Mouse (Mus musculus) hindbrain, embryonic 12.5 days (tissue): ENCODE results near the gene Wasl. TPM values are rescaled to one million over a fixed set of nuclear protein-coding genes. Genes with fewer than 3 reads are reported as not detected.

ENCODE experiments used
- ATAC-seq: fragments of 200-750 bp; cut with Nextera tagmentation; 2 replicates; pipeline ENCODE4 v1.8.0; 2017; ENCODE audit warnings: moderate TSS enrichment; ENCODE audit not compliant: low FRiP score
- H3K27ac ChIP-seq: fragments of 300-500 bp; sonication (generic); 2 replicates; pipeline ENCODE4 v1.5.1; 2016; ENCODE audit warnings: mild to moderate bottlenecking
- H3K27me3 ChIP-seq: fragments of 300-500 bp; sonication (generic); 2 replicates; pipeline ENCODE4 v1.6.1; 2016; ENCODE audit warnings: mild to moderate bottlenecking
- H3K36me3 ChIP-seq: fragments of 300-500 bp; sonication (generic); 2 replicates; pipeline ENCODE4 v1.6.1; 2016; ENCODE audit warnings: mild to moderate bottlenecking
- H3K4me1 ChIP-seq: fragments of 300-500 bp; sonication (generic); 2 replicates; pipeline ENCODE4 v1.6.1; 2016
- H3K4me2 ChIP-seq: fragments of 300-500 bp; sonication (generic); replicated peaks from 2 replicates; pipeline ENCODE4 v1.6.1; 2016; ENCODE audit warnings: mild to moderate bottlenecking
- H3K4me3 ChIP-seq: fragments of 300-500 bp; sonication (generic); 2 replicates; pipeline ENCODE4 v1.5.1; 2016; ENCODE audit warnings: mild to moderate bottlenecking
- H3K9ac ChIP-seq: fragments of 300-500 bp; sonication (generic); 2 replicates; pipeline ENCODE4 v1.6.1; 2016; ENCODE audit warnings: mild to moderate bottlenecking, moderate library complexity
- H3K9me3 ChIP-seq: fragments of 300-500 bp; sonication (generic); replicated peaks from 2 replicates; pipeline ENCODE4 v1.6.1; 2016; ENCODE audit warnings: mild to moderate bottlenecking
- WGBS: fragments of 180-500 bp; shearing (Covaris S2); methylation state at CpG from one replicate; pipeline ENCODE4 v1.1.7; 2016; 5-methylcytosine and 5-hydroxymethylcytosine counted together
- polyA plus RNA-seq: library from polyadenylated mRNA; unstranded; fragments of >200 nt; fragmentation: Nextera tagmentation; extraction: Ambion mirVana; gene quantifications from 2 replicates; pipeline ENCODE4 v1.2.1, GENCODE M21; 2016

Gene Wasl
- polyA plus RNA-seq, 1 experiment from 2014 or later, result 78.9 TPM

GRCm38 (mm10) chr6:24600134-24600533 is 64.7 kb downstream of the Wasl start:
- Histone ChIP-seq H3K9me3 (no peaks in the 10 kb centered on the region), H3K27me3 (no peaks in the 10 kb centered on the region), H3K4me3 (no peak overlapping the region), H3K4me2 (no peak overlapping the region), H3K27ac (no peak overlapping the region), H3K36me3 (no peaks in the 10 kb centered on the region), H3K4me1 (no peaks in the 10 kb centered on the region; the same call in 1 of the 2 replicates), H3K9ac (no peak overlapping the region)
- no peak for ATAC-seq
- WGBS, result 81% methylated on average over 6 of the region's 6 CpGs

- Histone ChIP-seq H3K9ac (no peak overlapping the region), H3K4me1 (no peaks in the 10 kb centered on the region; the same call in 1 of the 2 replicates), H3K36me3 (no peaks in the 10 kb centered on the region), H3K27me3 (no peaks in the 10 kb centered on the region), H3K4me2 (no peak overlapping the region), H3K27ac (no peak overlapping the region), H3K4me3 (no peak overlapping the region), H3K9me3 (no peaks in the 10 kb centered on the region)
- no peak for ATAC-seq
- WGBS, result 79% methylated on average over 5 of the region's 5 CpGs
Observed at GRCm38 (mm10) chr6:24599639-24600038, 65.2 kb downstream of the Wasl start.

GRCm38 (mm10) chr6:24599179-24599578 is 65.6 kb downstream of the Wasl start:
- no peaks in the 10 kb centered on the region for H3K9me3 ChIP-seq
- no peak overlapping the region for H3K4me2 ChIP-seq
- no peak for ATAC-seq
- no peak overlapping the region for H3K9ac ChIP-seq
- no peaks in the 10 kb centered on the region; the same call in 1 of the 2 replicates for H3K4me1 ChIP-seq
- no peaks in the 10 kb centered on the region for H3K36me3 ChIP-seq
- H3K27me3 ChIP-seq, result no peaks in the 10 kb centered on the region
- H3K4me3 ChIP-seq, result no peak overlapping the region
- no peak overlapping the region for H3K27ac ChIP-seq
- WGBS, result 93% methylated on average over 6 of the region's 6 CpGs

- Histone ChIP-seq H3K9me3 (no peaks in the 10 kb centered on the region), H3K4me1 (no peaks in the 10 kb centered on the region; the same call in 1 of the 2 replicates), H3K4me2 (no peak within 1 kb of the TSS), H3K27ac (no peak within 1 kb of the TSS), H3K27me3 (no peaks in the 10 kb centered on the region), H3K9ac (no peak within 1 kb of the TSS), H3K4me3 (no peak within 1 kb of the TSS), H3K36me3 (no peaks in the 10 kb centered on the region)
- WGBS, result 61% methylated on average over 10 of the region's 10 CpGs
- no peak for ATAC-seq
Observed at GRCm38 (mm10) chr6:24597500-24597899, 67.3 kb downstream of the Wasl start, which contains the start of gene Lmod2. Lmod2 (plus strand) TSS chr6:24597762.

- Histone ChIP-seq H3K4me1 (no peaks in the 10 kb centered on the region), H3K9ac (no peak overlapping the region), H3K27me3 (no peaks in the 10 kb centered on the region), H3K9me3 (no peaks in the 10 kb centered on the region), H3K4me3 (no peak overlapping the region), H3K36me3 (no peaks in the 10 kb centered on the region), H3K4me2 (no peak overlapping the region), H3K27ac (no peak overlapping the region)
- ATAC-seq, result no peak
- WGBS, result 42% methylated on average over 10 of the region's 10 CpGs
Observed at GRCm38 (mm10) chr6:24591525-24592218, 73.1 kb downstream of the Wasl start.

GRCm38 (mm10) chr6:24590282-24590681 is 74.5 kb downstream of the Wasl start:
- Histone ChIP-seq H3K4me1 (peaks cover 2% of the 10 kb centered on the region; the same call in 1 of the 2 replicates), H3K4me3 (no peak overlapping the region), H3K9me3 (no peaks in the 10 kb centered on the region), H3K36me3 (no peaks in the 10 kb centered on the region), H3K27me3 (no peaks in the 10 kb centered on the region), H3K9ac (no peak overlapping the region), H3K27ac (no peak overlapping the region), H3K4me2 (no peak overlapping the region)
- ATAC-seq, result no peak
- 78% methylated on average over 5 of the region's 5 CpGs for WGBS

- H3K9me3 ChIP-seq, result no peaks in the 10 kb centered on the region
- ATAC-seq, result no peak
- H3K36me3 ChIP-seq, result no peaks in the 10 kb centered on the region
- H3K4me3 ChIP-seq, result no peak overlapping the region
- H3K4me1 ChIP-seq, result peaks cover 2% of the 10 kb centered on the region; the same call in 1 of the 2 replicates
- no peak overlapping the region for H3K27ac ChIP-seq
- WGBS, result 37% methylated on average over 3 of the region's 3 CpGs
- no peaks in the 10 kb centered on the region for H3K27me3 ChIP-seq
- no peak overlapping the region for H3K4me2 ChIP-seq
- H3K9ac ChIP-seq, result no peak overlapping the region
Observed at GRCm38 (mm10) chr6:24586885-24587284, 77.9 kb downstream of the Wasl start.

DNA sequence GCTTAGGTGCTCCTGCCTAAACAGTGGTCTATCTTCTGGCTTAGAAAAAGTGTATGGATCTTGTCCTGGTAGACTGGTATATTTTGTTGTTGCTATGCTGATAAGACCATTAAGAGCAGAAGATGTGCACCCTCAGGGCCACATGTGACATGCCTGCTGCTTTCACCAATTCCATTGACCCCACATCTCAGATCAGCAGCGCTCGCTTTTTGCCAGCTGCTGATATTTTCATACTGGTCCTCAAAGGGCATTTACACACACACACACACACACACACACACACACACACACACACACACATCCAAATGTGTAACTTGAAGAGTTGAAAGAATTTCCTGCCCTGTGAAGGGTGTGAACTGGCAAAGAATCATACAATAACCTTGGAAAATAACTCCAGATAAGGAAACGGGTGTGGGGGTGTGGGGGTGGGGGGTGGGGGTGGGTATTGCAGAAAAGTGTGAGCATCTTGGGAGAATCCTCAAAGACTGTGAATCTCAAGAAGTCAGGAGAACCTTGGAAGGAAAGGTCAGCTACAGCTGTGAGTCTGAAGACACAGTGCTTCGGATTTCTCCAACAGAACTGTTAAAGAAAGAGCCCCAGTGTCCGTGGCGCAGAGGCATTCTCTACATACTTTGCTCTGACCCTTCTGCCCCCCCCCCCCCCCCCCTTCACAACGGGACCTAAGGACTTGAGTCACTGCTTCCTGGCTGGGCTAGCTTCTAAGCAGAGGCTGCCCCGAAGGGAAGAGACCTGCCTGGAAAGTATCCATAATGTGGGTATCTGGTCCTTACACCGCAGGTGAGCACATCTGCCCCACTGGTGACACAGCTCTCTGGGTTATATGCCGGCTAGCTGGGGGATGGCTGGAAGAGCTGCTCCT is 79.1 kb downstream of the Wasl start:
- Histone ChIP-seq H3K27me3 (no peaks in the 10 kb centered on the region), H3K4me3 (no peak overlapping the region), H3K27ac (no peak overlapping the region), H3K9ac (no peak overlapping the region), H3K36me3 (no peaks in the 10 kb centered on the region), H3K4me2 (no peak overlapping the region), H3K4me1 (peaks cover 2% of the 10 kb centered on the region; the same call in 1 of the 2 replicates), H3K9me3 (no peaks in the 10 kb centered on the region)
- ATAC-seq, result no peak
- WGBS, result 60% methylated on average over 9 of the region's 10 CpGs

DNA sequence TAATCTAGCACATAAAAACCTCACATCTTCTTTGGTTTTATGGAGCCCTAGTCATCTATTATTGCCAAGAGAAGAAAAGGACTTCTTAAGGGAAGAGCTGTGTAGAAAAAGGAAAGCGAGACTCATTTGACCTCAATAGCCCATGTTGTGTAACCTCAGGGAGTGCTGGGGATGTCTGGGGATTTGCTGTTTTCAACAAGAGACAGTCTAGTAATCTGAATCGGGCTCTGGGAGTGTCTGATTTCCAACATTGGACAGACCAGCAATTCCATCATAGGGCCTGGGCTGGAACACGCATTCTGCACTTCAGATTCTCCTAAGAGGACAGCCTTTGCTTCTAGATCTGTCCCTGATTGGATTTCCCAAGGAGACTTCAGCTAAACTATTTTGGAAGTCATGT is 81.4 kb downstream of the Wasl start:
- ATAC-seq, result no peak
- Histone ChIP-seq H3K36me3 (no peaks in the 10 kb centered on the region), H3K27ac (no peak overlapping the region), H3K4me2 (no peak overlapping the region), H3K9ac (no peak overlapping the region), H3K9me3 (no peaks in the 10 kb centered on the region), H3K4me3 (no peak overlapping the region), H3K4me1 (peaks cover 2% of the 10 kb centered on the region; the same call in 1 of the 2 replicates), H3K27me3 (no peaks in the 10 kb centered on the region)
- 80% methylated on average over 3 of the region's 3 CpGs for WGBS

DNA sequence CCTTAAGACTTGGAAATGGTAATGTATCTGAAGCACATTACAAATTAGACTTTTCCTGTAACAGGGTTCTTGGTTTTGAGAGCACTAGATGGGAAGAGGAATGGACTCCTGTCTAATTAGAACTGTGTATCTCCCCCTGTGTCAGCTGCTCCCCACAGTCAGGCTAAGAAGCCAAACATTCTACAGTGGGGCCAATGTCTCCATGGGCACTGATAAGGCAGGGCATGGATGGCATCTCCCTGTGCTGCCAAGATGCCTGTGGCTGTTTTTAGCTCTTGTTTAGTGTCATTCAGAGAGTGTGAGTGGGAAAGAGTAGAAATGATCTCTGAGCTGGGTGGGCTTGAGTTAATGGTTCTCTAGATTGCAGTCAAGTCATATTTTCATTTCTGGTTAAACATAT is 91.5 kb downstream of the Wasl start:
- no peaks in the 10 kb centered on the region for H3K27me3 ChIP-seq
- H3K4me2 ChIP-seq, result no peak overlapping the region
- no peaks in the 10 kb centered on the region for H3K36me3 ChIP-seq
- H3K4me1 ChIP-seq, result no peaks in the 10 kb centered on the region
- H3K27ac ChIP-seq, result no peak overlapping the region
- H3K9me3 ChIP-seq, result no peaks in the 10 kb centered on the region
- H3K9ac ChIP-seq, result no peak overlapping the region
- H3K4me3 ChIP-seq, result no peak overlapping the region
- ATAC-seq, result no peak

DNA sequence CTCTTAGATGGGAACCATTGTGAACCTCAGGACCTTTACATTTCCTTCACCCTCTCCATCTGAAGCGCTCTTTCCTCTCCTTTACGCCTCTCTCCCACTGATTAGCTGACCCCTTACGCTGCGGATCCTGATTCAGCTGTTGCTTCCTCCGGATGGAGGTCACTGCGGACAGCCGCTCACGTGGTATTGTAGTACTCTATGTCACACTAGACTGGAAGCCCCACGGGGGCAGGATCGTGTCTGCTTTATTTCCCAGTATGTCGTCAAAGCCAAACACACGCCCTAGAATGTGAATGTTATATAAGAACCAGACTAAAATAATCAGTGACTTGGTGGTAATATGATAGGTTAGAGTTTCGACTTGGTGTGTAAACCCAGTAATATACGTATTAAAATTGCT is 92.4 kb downstream of the Wasl start:
- Histone ChIP-seq H3K9ac (no peak overlapping the region), H3K27me3 (no peaks in the 10 kb centered on the region), H3K4me2 (no peak overlapping the region), H3K27ac (no peak overlapping the region), H3K4me3 (no peak overlapping the region), H3K4me1 (no peaks in the 10 kb centered on the region), H3K9me3 (no peaks in the 10 kb centered on the region), H3K36me3 (no peaks in the 10 kb centered on the region)
- WGBS, result 89% methylated on average over 14 of the region's 14 CpGs
- ATAC-seq, result no peak

- Histone ChIP-seq H3K4me2 (no peak overlapping the region), H3K9ac (no peak overlapping the region), H3K4me3 (no peak overlapping the region), H3K27ac (no peak overlapping the region), H3K27me3 (no peaks in the 10 kb centered on the region), H3K9me3 (no peaks in the 10 kb centered on the region), H3K4me1 (no peaks in the 10 kb centered on the region), H3K36me3 (no peaks in the 10 kb centered on the region)
- 78% methylated on average over 6 of the region's 6 CpGs for WGBS
- no peak for ATAC-seq
Observed at GRCm38 (mm10) chr6:24571126-24571525, 93.7 kb downstream of the Wasl start.
